Mouse (Mus musculus): ENCODE measurements at regions not wholly inside any gene's neighbourhood (a gene's known extent, or its start where the extent isn't known, plus 50 kb on each side); places are given as distances from the start of the nearest gene placed in this dataset.

DNA sequence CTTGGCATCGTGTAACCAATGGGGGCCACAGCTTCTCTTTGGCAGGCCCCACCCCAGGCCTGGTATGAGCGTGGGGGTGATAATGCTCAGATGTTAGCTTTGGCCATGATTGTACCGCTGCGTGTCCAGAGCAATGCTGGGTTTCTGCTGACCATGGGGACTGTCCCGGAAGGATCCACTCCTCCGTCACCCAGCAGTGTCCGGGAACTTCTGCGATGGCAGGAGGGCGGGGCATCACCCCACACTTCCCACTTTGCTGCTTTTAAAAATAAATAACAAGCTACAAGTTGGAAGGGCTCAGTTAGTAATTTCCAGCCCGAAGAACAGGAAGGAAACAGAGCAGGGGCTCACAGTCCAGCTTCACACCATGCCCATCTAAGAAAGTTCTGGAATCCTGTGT is 116.7 kb upstream of the Ptpn1 start:
- no peak for DNase-seq

GRCm38 (mm10) chr2:167809256-167809655 is 119.6 kb upstream of the Tmem189 start:
- no peak for DNase-seq

DNA sequence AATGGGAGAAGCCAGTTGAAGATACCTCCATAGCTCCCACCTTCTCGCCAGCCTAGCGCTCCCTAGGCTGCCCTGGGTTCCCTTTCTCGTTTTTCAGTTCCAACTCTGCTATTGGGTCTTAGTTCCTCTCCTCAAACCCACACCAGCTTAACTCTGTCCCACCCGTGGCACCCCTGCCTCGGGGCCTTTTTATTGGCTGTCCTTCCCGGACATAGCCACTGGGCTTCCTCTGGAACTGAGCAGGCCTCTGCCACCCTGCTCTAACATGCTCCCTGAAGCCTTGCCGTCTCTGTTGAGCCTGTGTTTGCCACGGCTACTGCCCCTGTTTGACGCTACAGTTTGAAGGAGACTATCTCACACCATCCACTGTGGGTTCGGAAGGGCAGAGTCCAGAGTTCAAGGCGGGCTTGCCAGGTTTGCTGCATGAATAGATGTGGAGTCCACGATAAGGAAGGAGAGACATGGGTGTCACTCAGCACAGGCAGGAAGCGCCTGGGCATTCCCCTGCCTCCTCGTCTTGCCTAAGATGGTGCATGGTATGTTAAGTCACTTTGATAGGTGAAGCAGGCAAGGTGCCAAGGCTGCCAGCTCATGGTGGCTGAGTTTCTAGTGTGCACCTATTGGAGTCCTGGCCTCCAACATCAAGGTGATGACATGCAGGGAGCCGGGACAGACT is 116.1 kb upstream of the Tmem189 start:
- DNase-seq, result no peak

DNA sequence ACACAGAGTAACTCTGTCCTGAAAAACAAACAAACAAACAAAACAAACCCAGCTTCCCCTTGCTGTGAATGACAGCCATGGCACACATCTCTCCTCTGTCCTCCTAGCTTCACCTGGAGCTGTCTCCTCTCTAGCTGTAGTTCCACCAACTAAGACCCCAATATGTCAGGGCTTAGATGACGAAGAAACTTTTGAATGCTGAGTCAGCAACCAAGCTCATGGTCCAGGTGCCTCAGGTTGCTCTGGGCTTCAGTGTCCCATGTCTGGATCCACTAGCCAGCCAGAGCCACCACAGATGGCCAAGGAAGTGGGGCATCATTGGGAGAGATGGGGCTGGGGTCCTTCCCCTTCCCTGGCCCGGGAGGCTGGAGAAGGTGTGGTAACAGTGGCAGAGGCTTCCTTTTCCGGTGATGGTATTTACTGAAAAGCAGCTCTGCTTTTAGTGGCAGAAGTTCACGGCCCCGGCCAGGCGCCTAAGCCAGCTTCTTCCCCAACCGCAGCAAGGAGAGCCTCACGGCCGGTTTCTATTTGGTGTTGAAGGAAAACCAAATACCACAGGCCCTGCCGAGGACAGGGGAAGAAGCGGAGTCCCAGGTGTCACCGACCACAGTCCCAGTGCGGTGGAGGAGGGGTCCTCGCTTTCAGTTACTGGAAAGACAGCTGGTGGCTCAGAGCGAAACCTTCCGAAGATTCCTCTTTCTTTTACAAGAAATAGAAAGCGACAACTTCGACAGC is 115.0 kb upstream of the Tmem189 start:
- DNase-seq, result peak; percentile 38

DNA sequence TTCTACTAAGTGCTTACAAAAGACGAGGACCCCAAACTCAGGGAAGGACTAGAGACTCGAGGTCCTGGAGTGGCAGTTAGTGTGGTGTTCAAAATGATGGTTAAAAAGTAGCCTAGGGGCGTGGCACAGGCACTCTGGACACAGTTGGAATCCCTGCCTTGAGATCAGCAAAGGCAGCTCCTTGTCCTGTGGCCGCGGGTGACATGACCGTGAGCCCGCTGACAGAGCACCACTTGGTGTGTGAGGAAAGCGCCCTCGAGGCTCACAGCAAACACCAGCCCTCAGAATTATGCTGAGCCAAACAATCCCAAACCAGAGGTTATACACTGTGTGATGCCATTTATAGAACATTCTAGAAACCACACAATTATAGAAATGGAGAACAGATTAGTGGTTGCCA is 112.9 kb upstream of the Tmem189 start:
- no peak for DNase-seq

- no peak for DNase-seq
These were observed 111.8 kb upstream of the Tmem189 start for GRCm38 (mm10) chr2:167801389-167801788.

DNA sequence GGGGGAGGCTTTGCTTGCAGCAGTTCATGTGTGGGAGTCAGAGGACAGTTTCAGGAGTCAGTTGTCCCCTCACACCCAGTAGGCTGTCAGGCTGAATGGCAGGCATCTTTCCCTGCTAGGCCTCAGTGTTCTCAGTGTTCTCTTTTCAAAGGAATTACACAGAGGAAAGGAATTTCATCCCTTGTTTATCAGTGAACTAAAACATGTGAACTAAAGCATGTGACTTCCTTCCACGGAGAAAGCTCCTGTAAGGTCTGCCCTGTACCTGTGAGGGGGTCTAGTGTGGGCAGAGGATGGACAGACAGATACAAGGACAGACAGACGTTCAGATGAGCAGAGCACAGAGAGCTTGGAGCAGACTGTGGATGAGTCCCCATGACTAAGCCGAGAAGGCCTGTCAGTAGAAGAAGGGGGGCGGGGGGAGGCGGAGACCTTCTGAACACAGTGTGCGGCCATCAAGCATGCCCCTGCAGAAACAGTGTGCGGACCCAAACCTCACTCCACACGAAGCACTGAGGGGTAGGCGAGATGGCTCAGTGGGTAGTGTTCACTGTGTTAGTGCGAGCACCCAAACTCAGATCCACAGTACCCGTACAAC is 111.1 kb upstream of the Tmem189 start:
- no peak for DNase-seq

DNA sequence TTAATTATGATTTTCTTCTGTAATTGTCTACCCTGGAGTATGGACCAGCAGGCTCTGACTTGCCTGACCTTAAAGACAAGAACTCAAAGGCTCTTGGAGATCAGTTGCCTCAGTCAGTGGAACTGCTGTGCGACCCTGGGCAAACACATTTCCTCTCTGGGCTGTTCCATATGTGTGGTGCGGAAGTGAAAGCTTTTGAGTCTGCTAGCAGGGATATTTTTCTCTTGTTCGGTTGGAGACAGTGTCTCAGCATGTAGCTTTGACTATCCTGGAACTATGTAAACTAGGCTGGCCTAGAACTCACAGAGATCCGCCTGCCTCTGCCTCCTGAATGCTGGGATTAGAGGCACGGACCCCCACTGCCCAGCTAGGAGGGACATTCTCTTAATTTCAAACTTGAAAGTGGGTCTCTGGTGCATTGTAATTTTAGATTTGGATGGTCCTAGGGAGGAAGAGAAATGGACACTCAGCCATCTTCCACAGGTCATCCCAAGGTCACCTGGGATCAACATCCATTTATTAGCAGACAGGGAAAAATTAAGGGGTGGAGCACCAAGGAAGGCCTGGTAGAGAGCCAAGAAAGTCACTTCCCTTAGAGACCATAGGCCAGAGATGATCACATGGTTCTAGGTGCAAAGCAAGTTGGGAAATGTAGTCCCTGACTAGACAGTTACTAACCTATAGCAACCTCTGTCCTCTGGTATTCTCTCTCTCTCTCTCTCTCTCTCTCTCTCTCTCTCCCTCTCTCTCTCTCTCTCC is 110.2 kb upstream of the Tmem189 start:
- peak; percentile 56 for DNase-seq

GRCm38 (mm10) chr2:167798969-167799513 is 109.4 kb upstream of the Tmem189 start:
- DNase-seq, result no peak

DNA sequence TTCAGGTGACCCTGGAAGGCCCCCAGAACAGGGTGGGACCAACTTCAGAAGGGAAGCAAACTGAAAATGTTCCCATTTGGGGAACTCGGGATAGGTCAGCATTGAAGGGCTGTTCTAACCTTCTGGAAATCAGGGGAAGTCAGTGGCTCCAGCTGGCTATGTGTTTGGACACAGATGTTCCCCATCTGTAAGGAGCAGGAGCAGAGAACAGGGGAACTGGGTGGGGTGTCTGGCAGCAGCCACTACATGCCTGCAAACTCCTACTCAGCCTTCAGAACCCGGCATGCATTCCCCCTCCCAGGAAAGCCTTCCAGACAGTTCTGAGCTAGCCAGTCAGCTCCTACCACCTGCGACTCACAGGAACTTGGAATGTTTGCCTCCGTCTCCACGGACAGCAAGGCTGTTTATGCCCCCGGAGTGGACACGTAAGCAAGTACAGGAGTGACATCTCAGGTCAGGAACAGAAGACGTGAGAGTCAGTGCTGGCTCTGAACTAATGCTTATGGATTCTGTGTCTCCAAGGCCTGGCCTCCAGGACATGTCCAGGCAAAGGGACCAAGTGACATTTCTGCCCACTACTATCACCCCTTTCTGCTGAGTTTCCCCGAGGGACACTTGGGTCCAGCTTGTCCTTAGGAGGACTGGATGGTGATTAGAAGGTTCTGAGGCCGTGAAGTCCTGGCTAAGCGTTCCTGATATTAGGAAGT is 108.6 kb upstream of the Tmem189 start:
- DNase-seq, result no peak

DNA sequence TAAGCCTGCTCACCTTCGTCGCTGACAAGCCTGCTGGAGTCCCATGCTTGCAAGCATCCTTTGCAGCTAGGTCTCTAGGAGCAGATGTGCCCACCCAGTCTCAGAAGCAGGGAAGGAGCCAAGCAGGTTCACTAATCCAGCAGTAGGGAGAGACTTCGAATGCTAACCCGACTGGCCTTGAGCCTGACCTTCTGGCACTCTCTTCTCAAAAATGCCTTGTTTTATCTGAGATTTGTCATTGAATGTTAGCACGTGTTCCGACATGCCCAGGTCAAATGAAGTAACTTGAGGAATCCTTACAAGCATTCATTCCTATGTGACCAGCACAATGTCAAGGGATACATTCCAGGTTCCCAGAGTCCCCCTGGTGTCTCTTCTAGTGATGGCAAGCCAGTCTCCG is 105.9 kb upstream of the Tmem189 start:
- no peak for DNase-seq

DNA sequence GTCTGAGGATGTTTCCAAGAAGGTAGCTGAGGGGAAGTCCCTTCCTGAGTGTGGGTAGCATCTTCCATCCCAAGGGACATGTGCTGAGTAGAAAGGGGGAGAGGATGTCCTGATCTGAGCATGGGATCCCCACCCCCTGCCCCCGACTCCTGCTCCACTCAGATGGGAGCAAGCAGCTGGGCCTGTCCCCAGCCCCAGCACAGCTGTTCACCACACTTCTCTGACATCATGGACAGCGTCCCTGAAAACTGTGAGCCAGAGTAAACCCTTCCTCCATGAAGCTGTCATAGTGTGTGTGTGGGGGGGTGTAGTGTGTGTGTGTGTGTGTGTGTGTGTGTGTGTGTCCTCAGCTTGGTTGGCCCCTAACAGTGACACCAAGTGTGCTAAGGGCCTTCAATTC is 104.3 kb upstream of the Tmem189 start:
- DNase-seq, result no peak

DNA sequence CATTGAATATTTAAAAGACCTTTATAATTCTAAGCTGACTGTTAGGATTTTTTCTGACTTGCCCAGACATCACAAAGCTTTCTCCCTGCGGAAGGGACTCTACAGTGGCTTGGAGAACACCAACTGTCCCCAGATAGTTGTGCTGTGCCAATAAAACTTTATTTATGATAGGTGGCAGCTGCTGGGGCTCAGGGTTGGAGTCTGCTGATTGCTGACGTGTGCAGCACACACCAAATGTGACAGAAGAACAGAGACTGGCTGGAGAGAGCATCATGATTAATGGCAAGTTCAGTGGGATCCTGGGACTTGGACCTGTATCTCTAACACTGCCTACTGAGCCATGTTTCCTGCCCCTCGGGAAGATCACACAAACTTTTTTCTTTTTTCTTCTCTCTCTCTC is 103.1 kb upstream of the Tmem189 start:
- DNase-seq, result no peak

DNA sequence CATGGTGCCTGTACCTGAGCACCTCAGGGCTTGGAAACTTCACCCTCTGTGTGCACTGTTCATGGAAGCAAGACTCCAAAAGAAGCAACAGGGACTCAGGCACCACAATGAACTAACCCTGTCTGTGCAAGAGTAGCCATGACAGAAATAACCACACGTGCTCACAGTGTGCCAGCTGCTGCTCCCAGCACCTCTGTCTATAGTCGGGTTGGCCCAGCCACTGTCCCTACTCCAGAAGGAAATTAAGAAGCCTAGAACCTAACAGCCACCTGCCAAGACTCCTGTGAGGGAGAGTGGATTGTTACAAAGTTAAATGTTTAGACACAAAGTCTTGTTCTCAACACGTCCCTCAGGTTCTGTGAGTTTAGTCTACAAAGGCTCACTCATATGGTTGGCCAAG is 102.7 kb upstream of the Tmem189 start:
- DNase-seq, result no peak

DNA sequence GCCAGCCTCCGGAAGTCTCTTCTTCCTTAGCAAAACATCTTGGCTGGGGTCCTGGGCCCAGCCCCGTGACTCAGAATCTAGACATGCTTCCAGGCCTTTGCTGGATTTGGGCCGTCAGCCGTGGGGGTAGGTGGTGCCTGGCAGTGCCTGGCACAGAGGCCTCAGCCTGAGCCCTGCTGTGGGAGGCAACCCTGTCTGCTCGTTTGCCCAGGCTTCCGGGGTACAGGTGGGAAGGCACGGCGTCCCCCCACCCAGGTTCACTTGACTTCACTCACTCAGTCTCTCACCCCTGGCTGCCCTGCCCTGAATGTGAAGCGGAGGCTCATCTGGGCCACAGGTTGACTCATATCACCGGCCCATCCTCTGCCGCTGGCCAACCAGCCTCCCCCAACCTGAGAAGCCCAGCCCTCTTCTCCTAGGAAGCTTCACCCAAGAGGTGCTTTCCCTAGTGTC is 99.9 kb upstream of the Tmem189 start:
- no peak for DNase-seq

DNA sequence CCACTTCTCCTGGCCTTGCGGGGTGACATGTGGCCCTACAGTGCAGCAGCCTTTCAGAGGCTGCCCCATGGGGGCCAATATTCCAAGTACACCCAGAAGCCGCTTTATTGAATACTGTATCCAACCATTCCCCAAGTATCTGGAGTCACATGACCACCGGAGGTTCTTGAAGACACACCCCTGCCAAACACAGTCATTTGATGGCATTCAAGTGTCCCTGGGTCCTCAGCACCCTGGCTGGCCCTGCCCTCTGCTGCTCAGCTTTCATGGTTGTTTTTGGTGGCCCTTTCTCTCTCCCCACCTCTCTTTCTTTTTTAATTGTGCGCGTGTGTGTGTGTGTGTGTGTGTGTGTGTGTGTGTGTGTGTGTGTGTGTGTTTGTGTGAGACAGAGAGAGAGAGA is 97.3 kb upstream of the Tmem189 start:
- no peak for DNase-seq

DNA sequence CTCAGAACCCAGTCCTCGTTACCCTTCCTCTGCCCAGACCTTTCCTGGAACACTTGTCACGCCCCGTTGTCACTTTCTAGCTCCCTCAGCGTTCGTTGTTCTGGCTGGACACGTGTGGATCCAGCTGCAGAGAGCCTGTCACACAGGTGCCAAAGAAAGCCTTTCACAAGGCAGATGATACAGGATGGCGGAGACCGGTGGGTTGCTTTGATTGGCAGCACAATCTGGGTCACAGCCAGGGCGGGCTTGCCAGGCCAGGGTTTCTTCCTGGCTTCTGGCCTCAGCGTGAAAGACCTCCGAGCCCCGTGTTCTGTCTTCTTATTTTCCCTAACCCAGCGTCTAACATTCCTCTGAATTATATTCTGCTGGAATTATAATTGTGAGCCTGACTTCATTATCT is 94.7 kb upstream of the Tmem189 start:
- DNase-seq, result no peak

DNA sequence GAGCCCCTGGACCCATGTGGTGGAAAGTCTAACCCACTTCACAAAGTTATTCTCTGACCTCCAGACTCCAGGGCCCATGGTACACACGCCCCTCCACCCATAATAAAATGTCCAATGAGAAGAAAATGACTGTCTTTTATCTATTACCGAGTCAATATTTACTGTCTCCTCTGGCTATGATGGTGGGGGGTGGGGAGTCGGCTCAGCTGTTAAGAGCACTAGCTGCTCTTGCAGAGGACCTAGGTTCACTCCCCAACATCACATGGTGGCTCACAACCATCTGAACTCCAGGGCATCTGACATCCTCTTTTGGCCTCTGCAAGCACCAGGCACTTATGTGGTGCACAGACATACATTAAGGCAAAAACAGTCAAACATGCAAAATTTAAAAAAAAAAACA is 93.8 kb upstream of the Tmem189 start:
- no peak for DNase-seq

DNA sequence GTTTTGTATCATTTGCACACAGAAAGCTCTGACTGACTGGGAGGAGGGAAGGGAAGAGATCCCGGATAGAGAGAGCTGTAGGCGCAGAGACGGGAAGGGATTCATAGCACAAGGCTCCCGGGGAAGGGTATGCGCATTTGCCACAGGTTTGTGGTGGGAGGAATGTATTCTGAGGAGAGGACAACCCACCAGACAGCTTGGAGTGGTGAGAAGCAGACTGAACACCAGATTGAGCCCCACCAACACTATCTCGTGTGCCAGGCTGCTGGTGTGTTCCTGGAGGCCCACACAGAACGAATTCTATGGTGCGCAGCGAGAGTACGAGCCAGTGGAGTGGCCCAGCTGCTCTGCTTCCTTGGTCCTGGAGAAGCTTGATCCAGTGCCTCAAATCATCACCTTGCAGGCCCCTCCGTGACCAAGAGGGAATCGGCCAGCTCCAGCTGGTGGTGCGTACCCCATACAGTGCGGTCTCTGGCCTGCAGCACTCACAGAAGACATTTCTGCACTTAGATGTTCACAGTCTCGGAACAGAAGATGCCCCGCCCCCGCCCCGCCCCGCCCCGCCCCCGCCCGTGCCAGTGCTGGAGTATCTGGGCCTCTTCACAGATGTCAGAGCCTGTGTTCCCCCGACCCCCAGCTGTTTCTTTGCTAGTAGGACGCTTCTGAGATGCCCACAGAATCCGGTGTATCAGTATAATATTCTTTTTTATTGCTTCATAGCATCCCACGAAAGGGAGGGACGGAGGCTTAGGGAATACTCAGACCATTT is 92.8 kb upstream of the Tmem189 start:
- peak; percentile 96 for DNase-seq

DNA sequence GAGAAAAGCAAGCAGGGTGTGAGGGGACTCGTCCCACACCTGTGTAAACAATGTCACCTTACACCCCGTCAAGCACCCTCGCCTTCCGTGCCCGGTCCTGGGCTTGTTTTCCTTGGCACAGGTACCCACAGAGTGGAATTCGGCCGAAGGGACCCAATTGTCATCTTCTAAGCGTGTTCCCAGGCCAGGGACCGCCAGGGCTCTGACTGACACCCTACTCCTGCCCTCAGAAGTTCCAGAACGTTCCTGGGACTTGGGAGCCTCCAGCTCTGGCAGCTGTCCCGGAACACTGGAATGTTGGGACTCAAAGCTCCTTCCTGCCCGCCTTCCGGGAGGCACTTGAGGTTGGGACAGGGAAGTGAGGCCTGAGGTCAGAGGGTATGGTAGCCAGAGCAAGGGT is 91.9 kb upstream of the Tmem189 start:
- no peak for DNase-seq

DNA sequence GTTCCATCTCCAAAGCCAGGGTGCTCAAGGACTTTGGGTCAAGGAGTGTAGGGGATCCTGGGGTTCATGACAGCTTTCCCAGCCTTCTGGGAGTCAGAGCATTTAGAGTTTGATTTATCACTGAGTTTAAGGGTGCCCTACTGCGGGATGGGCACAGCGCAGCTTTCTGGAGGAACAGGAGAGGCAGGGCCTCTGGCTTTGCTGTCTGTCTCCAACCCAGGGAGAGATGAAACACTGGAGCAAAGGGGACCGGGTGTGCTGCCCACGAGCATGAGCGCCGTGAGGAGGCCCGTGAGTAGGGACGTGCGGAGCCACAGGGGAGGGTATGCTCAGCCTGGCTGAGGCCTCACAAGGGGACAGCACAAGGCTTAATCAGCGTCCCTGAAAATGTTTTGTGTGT is 89.1 kb upstream of the Tmem189 start:
- DNase-seq, result no peak

DNA sequence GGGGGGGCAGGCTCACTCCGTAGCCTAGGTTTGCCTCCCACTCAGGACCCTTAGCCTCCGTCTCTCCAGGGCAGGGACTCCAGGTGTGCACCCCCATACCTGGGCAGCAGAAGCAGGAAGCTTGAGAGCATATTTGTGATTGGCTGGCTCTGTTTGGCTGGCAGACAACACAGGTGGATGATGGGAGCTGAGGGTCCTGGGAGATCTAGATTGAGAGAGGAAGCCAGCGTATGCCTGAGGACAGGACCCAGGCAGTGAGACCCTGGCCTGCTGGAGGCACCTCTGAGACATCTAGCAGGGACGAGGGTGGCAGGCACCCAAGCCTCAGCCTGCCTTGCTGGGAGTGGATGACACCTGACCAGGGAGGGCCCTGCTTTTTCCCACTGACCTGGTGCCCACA is 88.6 kb upstream of the Tmem189 start:
- DNase-seq, result no peak

All from layer of hippocampus, adult 9-11 months (tissue).